Mouse (Mus musculus) intestine, embryonic 15.5 days (tissue): ENCODE results near the gene Clec16a. TPM values are rescaled to one million over a fixed set of nuclear protein-coding genes. Genes with fewer than 3 reads are reported as not detected.
A peak's percentile ranks its signal among the peaks of the same experiment; 100 is the strongest.

ENCODE experiments used
- ATAC-seq: fragments of 200-750 bp; cut with Nextera tagmentation; 2 replicates; pipeline ENCODE4 v1.8.0; 2017; ENCODE audit warnings: moderate TSS enrichment, moderate library complexity
- H3K27ac ChIP-seq: fragments of 300-500 bp; sonication (generic); 2 replicates; pipeline ENCODE4 v1.5.1; 2015; ENCODE audit warnings: mild to moderate bottlenecking, inconsistent platforms
- H3K27me3 ChIP-seq: fragments of 300-500 bp; sonication (generic); replicated peaks from 2 replicates; pipeline ENCODE4 v1.6.1; 2015; ENCODE audit warnings: inconsistent platforms
- H3K36me3 ChIP-seq: fragments of 300-500 bp; sonication (generic); 2 replicates; pipeline ENCODE4 v1.6.1; 2015; ENCODE audit warnings: inconsistent platforms
- H3K4me1 ChIP-seq: fragments of 300-500 bp; sonication (generic); replicated peaks from 2 replicates; pipeline ENCODE4 v1.6.1; 2015; ENCODE audit warnings: inconsistent platforms
- H3K4me2 ChIP-seq: fragments of 300-500 bp; sonication (generic); replicated peaks from 2 replicates; pipeline ENCODE4 v1.6.1; 2015; ENCODE audit warnings: mild to moderate bottlenecking, inconsistent platforms
- H3K4me3 ChIP-seq: fragments of 300-500 bp; sonication (generic); replicated peaks from 2 replicates; pipeline ENCODE4 v1.5.1; 2015; ENCODE audit warnings: inconsistent platforms
- H3K9ac ChIP-seq: fragments of 300-500 bp; sonication (generic); 2 replicates; pipeline ENCODE4 v1.6.1; 2015; ENCODE audit warnings: inconsistent platforms
- H3K9me3 ChIP-seq: fragments of 300-500 bp; sonication (generic); 2 replicates; pipeline ENCODE4 v1.6.1; 2016; ENCODE audit warnings: inconsistent platforms
- WGBS: fragments of 180-500 bp; shearing (Covaris S2); methylation state at CpG from one replicate; pipeline ENCODE4 v1.1.7; 2015; 5-methylcytosine and 5-hydroxymethylcytosine counted together
- polyA plus RNA-seq: library from polyadenylated mRNA; unstranded; fragments of >200 nt; fragmentation: Nextera tagmentation; extraction: Ambion mirVana; gene quantifications from 2 replicates; pipeline ENCODE4 v1.2.1, GENCODE M21; 2015

Gene Clec16a
- polyA plus RNA-seq, 1 experiment from 2014 or later: 27.2 TPM

- Histone ChIP-seq H3K4me1 (peaks cover 3% of the 10 kb centered on the region; the same call in 1 of the 2 replicates), H3K4me3 (no peak overlapping the region)
These were observed 194.8 kb downstream of the Clec16a start for GRCm38 (mm10) chr16:10739854-10740398.

DNA sequence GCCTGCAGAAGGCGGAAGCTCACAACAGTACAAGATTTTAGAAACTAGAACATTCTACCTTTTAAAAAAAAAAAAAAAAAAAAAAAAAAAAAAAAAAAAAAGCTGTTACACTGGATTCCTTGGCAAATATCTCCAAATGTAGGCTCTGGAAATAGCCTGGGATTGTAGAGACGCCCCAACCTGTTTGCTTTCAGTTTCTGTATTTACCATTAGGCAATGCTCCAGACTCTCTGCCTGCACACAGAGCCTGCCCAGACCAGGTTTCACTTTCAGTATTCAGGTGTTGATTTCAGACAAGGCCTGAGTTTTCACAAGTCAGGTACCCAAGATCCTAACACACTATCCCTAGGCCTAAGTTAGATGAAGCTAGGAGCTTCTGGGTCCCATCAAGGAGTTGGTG, 195.9 kb downstream of the Clec16a start:
- no peak overlapping the region for H3K27ac ChIP-seq
- no peak overlapping the region for H3K9ac ChIP-seq
- H3K4me2 ChIP-seq: no peak overlapping the region
- H3K4me3 ChIP-seq: no peak overlapping the region
- H3K27me3 ChIP-seq: no peaks in the 10 kb centered on the region
- no peaks in the 10 kb centered on the region for H3K36me3 ChIP-seq
- peaks cover 3% of the 10 kb centered on the region; the same call in 1 of the 2 replicates for H3K4me1 ChIP-seq
- peak; percentile 69 for ATAC-seq
- 65% methylated on average over 2 of the region's 2 CpGs for WGBS
- no peaks in the 10 kb centered on the region for H3K9me3 ChIP-seq

More at GRCm38 (mm10) chr16:10739854-10740398, 194.8 kb downstream of the Clec16a start:
- Histone ChIP-seq H3K36me3 (no peaks in the 10 kb centered on the region), H3K27me3 (no peaks in the 10 kb centered on the region), H3K27ac (no peak overlapping the region), H3K4me2 (no peak overlapping the region), H3K9ac (no peak overlapping the region), H3K9me3 (no peaks in the 10 kb centered on the region)
- WGBS: 73% methylated on average over 9 of the region's 9 CpGs
- no peak for ATAC-seq

GRCm38 (mm10) chr16:10749226-10749625, 204.1 kb downstream of the Clec16a start:
- ATAC-seq: peak; percentile 22
- WGBS: 35% methylated on average over 7 of the region's 7 CpGs
- no peaks in the 10 kb centered on the region for H3K36me3 ChIP-seq

GRCm38 (mm10) chr16:10749824-10750223, 204.7 kb downstream of the Clec16a start:
- no peak overlapping the region for H3K4me2 ChIP-seq
- peaks cover 13% of the 10 kb centered on the region for H3K4me1 ChIP-seq
- no peaks in the 10 kb centered on the region for H3K27me3 ChIP-seq
- no peaks in the 10 kb centered on the region for H3K9me3 ChIP-seq
- no peak overlapping the region for H3K27ac ChIP-seq
- no peak overlapping the region for H3K4me3 ChIP-seq
- 35% methylated on average over 7 of the region's 7 CpGs for WGBS
- peak; percentile 82 for ATAC-seq
- no peak overlapping the region for H3K9ac ChIP-seq
- H3K36me3 ChIP-seq: no peaks in the 10 kb centered on the region

More at GRCm38 (mm10) chr16:10749226-10749625, 204.1 kb downstream of the Clec16a start:
- Histone ChIP-seq H3K27me3 (no peaks in the 10 kb centered on the region), H3K4me2 (no peak overlapping the region), H3K9me3 (no peaks in the 10 kb centered on the region), H3K27ac (no peak overlapping the region), H3K4me1 (peaks cover 13% of the 10 kb centered on the region), H3K9ac (no peak overlapping the region), H3K4me3 (no peak overlapping the region)

DNA sequence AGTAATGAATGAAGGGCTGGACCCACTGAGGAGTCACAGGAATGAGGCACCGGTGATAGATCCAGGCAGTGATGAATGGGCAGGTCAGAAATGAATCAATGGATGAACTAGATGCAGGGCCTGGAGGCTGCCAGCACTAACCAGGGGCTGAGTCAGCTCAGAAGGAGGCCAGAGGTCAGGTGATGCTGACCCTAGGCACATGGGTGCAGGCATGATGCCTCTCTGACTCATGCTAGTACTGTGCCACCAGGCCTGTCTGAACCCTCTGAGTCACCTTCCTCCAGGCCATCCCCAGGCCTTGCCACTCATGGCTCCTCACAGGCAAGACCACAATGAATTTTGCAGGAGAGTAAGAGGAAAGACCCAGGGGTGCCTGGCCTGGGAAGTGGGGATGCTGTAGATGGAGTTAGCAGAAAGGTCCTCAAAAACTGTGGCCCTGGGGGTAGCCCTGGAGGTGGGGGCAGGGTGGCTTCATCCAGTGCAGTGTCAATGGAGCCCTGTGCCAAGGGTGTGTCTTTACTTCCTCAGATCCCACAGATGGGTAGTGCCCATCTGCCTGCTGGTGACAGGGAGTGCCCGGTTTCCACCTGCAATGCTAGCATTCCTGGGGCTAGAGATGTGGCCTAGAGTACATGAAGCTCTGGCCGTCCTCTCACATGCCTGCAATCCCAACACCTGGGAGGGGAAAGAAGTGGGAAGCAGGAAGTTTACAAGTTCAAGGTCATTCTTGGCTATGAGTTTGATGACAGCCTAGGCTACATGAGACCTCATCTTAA, 209.6 kb downstream of the Clec16a start:
- WGBS: 84% methylated on average over 3 of the region's 3 CpGs
- H3K9ac ChIP-seq: no peak overlapping the region
- H3K27me3 ChIP-seq: peaks cover 3% of the 10 kb centered on the region; the same call in 1 of the 2 replicates
- peaks cover 6% of the 10 kb centered on the region for H3K4me1 ChIP-seq
- H3K4me3 ChIP-seq: no peak overlapping the region
- H3K9me3 ChIP-seq: no peaks in the 10 kb centered on the region
- ATAC-seq: no peak
- no peak overlapping the region for H3K4me2 ChIP-seq
- H3K36me3 ChIP-seq: no peaks in the 10 kb centered on the region
- H3K27ac ChIP-seq: no peak overlapping the region

DNA sequence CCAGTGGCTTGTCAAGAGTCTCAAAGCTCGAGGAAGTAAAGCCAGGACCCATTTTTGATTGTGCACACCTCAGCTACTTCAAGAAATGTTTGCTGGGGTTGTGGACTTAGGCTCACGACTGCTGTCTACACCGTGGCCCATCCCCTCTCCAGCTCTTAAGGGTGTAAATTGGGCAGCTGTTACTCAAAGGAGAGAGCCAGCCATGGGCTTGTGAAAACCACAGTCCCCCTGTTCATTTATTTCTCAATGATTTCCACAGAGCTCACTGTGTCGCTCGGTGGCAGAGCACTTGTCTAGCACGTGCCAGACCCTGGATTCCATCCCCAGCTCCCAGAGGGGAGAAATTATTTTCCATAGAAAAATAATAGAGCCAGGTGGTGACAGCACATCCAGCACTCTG, 211.0 kb downstream of the Clec16a start:
- no peaks in the 10 kb centered on the region for H3K36me3 ChIP-seq
- WGBS: 75% methylated on average over 6 of the region's 6 CpGs
- no peak overlapping the region for H3K9ac ChIP-seq
- H3K4me2 ChIP-seq: no peak overlapping the region
- no peak for ATAC-seq
- H3K4me1 ChIP-seq: no peaks in the 10 kb centered on the region
- no peak overlapping the region for H3K27ac ChIP-seq
- H3K9me3 ChIP-seq: no peaks in the 10 kb centered on the region
- peaks cover 3% of the 10 kb centered on the region; the same call in 1 of the 2 replicates for H3K27me3 ChIP-seq
- no peak overlapping the region for H3K4me3 ChIP-seq

GRCm38 (mm10) chr16:10761182-10761581, 216.0 kb downstream of the Clec16a start:
- 61% methylated on average over 8 of the region's 8 CpGs for WGBS

GRCm38 (mm10) chr16:10762569-10763180, 217.5 kb downstream of the Clec16a start:
- Histone ChIP-seq H3K4me3 (no peak overlapping the region), H3K4me2 (no peak overlapping the region), H3K9ac (no peak overlapping the region), H3K27ac (no peak overlapping the region), H3K27me3 (peaks cover 7% of the 10 kb centered on the region), H3K9me3 (no peaks in the 10 kb centered on the region), H3K4me1 (0 out of 2 replicates have a peak, but pooled peaks cover 3% of the 10 kb centered on the region), H3K36me3 (no peaks in the 10 kb centered on the region)
- 62% methylated on average over 5 of the region's 5 CpGs for WGBS
- ATAC-seq: no peak

More at GRCm38 (mm10) chr16:10761182-10761581, 216.0 kb downstream of the Clec16a start:
- Histone ChIP-seq H3K4me1 (0 out of 2 replicates have a peak, but pooled peaks cover 3% of the 10 kb centered on the region), H3K27ac (no peak overlapping the region), H3K36me3 (no peaks in the 10 kb centered on the region), H3K4me3 (no peak overlapping the region), H3K4me2 (no peak overlapping the region), H3K27me3 (peaks cover 7% of the 10 kb centered on the region), H3K9me3 (no peaks in the 10 kb centered on the region), H3K9ac (no peak overlapping the region)
- ATAC-seq: no peak

DNA sequence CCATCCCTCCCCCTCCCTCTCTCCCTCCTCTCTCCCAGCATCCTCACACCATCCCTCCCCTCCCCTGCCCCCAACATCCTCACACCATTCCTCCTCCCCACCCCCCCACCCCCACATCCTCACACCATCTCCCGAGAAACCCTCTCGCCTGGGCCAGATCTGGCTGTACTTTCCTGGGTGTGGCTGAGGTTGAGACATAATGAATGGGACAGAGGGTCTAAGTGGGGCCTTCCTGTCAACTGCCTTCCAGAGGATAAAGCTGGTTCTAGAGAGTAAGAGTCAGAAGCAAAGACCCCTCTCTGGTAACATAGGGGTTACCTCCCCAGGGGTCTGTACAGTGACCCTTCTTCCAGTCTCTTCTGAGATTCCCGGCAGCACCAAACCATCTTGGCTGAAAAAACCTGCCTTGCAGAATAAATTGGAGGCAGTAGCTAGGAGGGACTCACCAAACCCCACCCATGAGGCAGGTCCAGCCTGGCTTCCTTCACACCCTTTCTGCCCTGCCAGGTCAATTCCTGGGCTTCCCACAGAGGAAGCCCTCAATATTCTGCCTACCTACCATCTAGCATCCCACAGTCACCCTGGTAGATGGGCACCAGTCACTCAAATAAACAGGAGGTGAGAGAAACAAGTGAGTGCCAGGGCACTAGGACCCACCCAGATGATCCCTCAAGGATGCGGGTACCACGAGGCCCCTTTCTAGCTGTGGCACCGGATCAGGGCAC, 218.6 kb downstream of the Clec16a start:
- ATAC-seq: no peak
- Histone ChIP-seq H3K27ac (no peak overlapping the region), H3K4me1 (peaks cover 7% of the 10 kb centered on the region; the same call in 1 of the 2 replicates), H3K9me3 (no peaks in the 10 kb centered on the region), H3K4me2 (no peak overlapping the region), H3K4me3 (no peak overlapping the region), H3K27me3 (peaks cover 7% of the 10 kb centered on the region), H3K9ac (no peak overlapping the region), H3K36me3 (no peaks in the 10 kb centered on the region)
- WGBS: 57% methylated on average over 6 of the region's 6 CpGs

GRCm38 (mm10) chr16:10764323-10764722, 219.2 kb downstream of the Clec16a start:
- ATAC-seq: 0 out of 2 replicates have a peak, but pooled peaks have one; percentile 40

DNA sequence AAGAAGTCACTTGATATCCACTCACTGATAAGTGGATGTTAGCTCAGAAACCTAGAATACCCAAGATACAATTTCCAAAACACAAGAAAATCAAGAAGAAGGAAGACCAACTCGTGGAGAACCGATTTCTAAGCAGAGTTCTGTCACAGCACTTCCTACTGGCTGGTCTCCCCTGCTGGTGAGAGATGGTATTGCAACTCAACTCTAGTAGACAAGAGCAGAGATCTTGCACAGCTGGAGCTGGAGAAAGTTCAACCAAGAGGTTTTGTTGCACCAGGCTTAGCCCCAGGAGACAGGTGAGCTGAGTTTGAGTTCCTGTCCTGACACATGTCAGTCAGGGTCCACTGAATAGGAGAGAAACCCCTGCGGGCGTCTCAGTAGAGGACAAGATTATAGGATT, 222.0 kb downstream of the Clec16a start:
- no peak for ATAC-seq
- H3K27me3 ChIP-seq: peaks cover 7% of the 10 kb centered on the region
- WGBS: 55% methylated on average over 4 of the region's 4 CpGs
- peaks cover 12% of the 10 kb centered on the region; the same call in 1 of the 2 replicates for H3K4me1 ChIP-seq
- no peak overlapping the region for H3K9ac ChIP-seq
- H3K36me3 ChIP-seq: no peaks in the 10 kb centered on the region
- no peak overlapping the region for H3K4me2 ChIP-seq
- H3K4me3 ChIP-seq: no peak overlapping the region
- no peaks in the 10 kb centered on the region for H3K9me3 ChIP-seq
- H3K27ac ChIP-seq: no peak overlapping the region

More at GRCm38 (mm10) chr16:10764323-10764722, 219.2 kb downstream of the Clec16a start:
- Histone ChIP-seq H3K9ac (no peak overlapping the region), H3K9me3 (no peaks in the 10 kb centered on the region), H3K27ac (no peak overlapping the region), H3K4me1 (peaks cover 7% of the 10 kb centered on the region; the same call in 1 of the 2 replicates), H3K4me2 (no peak overlapping the region), H3K4me3 (no peak overlapping the region), H3K36me3 (no peaks in the 10 kb centered on the region), H3K27me3 (peaks cover 4% of the 10 kb centered on the region)
- WGBS: 33% methylated on average over 2 of the region's 2 CpGs

GRCm38 (mm10) chr16:10768821-10769220, 223.7 kb downstream of the Clec16a start:
- Histone ChIP-seq H3K4me3 (no peak overlapping the region), H3K27me3 (peaks cover 7% of the 10 kb centered on the region), H3K27ac (no peak overlapping the region), H3K4me2 (no peak overlapping the region), H3K4me1 (peaks cover 11% of the 10 kb centered on the region; the same call in 1 of the 2 replicates), H3K36me3 (no peaks in the 10 kb centered on the region), H3K9ac (no peak overlapping the region), H3K9me3 (no peaks in the 10 kb centered on the region)
- ATAC-seq: no peak
- 52% methylated on average over 9 of the region's 9 CpGs for WGBS
